Mouse (Mus musculus) neutrophil, adult 5-6 weeks (primary cell): ENCODE data around the gene Fetub. TPM values are rescaled to one million over a fixed set of nuclear protein-coding genes. Genes with fewer than 3 reads are reported as not detected.
"Not testable (repeated sequence)": the region's sequence is repeated elsewhere in the genome, so short reads cannot be mapped to it uniquely, and the experiment has no call there.

Experiments used
- ATAC-seq: fragments of 151-379, 151-347 bp; 2 replicates; pipeline ENCODE4 v1.8.0; 2017; ENCODE audit warnings: mild to moderate bottlenecking, moderate TSS enrichment; ENCODE audit not compliant: insufficient number of reproducible peaks, poor library complexity, low FRiP score, severe bottlenecking; ENCODE audit errors: extremely low read depth
- total RNA-seq: library from RNA; stranded (forward); fragments of 200-1000 nt; gene quantifications from 2 replicates; pipeline ENCODE4 v1.2.3, GENCODE M21; 2017

The Fetub gene
- total RNA-seq, 1 experiment from 2014 or later = not detected

DNA sequence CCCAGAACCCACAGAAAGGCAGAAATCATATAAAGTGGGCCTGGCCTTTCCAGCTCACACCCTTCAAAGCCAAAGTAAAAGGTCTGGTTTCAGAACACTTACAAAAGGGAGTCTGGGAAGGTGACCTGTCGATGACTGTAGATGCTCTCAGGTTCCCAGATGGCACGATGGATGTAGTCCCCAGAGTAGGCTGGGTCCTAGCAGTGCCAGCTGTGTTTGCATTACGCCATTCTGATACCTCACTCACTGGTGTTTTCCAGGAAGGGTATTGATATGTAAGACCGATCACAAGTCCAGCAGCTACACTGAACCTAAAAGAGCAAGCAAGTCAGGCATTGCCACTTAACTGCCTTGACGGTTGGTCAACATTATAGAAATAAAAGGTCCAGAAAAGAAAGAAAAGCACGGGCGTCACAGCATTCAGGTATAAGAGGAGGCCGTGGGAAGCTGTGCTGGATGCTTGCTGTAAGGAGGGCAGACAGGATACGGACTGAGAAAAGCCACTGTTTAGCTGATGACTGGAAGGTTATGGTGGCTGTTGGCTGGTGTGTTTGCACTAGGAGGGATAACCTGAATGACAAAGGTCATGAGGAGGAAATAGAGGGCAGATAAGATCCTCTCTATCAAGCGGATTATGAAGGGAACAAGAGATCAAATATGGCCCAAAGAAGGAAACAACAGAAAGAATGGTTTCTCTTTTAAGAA lies 18.1 kb upstream of the Fetub start:
- ATAC-seq = no peak

DNA sequence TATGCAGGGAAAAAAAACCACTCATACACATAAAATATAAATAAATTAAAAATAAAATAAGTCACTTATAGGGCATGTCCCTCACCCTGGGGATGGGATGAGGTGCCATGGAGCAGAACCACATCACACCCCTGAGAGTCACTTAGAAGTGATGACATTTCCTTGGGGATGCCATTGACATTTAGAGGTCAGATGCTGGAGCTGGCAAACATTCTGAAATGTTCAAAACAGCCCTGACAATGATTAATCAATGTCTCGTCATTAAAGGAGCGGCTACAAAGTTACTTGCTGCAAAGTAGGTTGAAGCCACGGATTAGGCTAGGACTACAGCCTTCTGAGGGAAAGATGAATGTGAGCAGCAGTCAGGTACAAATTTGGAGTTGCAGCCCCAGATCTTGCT lies 16.8 kb upstream of the Fetub start:
- no peak for ATAC-seq

DNA sequence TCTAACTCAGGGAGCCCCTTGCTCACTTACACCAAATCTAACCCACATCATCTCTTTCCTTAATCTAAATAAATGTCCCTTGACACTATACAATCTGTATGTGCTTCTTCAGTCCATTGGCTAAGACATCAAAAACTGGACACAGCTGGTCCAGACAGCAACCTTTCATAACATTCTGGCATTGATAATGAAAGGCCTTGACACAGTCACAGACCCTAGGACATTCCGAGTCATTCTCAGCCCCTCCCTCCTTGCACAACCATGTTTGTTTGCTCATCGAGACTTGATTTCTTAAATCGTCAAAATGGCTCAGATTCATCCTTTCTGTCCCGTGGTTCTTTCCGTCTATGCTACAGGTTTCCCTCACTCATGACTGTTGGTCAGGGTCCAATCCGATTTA lies 8.8 kb upstream of the Fetub start:
- no peak for ATAC-seq

DNA sequence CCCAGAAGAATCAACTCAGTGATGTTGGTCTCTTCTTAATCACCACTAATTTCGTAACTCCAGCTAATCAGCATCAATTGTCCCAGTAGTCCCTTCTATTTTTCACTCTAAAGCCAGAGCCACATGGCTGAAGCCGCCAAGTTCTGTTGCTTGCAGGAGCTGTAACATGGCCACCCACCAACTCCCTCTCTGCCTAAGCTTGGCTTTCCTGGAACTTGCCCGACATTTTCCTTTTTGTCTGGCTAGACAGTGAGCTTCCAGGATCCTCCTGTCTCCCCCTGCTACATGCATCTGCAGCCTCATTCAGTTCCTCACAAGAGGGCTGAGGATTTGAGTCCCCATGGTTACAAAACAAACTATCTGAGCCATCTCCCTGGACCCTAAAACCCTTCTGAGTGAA lies 6.1 kb upstream of the Fetub start:
- no peak for ATAC-seq

DNA sequence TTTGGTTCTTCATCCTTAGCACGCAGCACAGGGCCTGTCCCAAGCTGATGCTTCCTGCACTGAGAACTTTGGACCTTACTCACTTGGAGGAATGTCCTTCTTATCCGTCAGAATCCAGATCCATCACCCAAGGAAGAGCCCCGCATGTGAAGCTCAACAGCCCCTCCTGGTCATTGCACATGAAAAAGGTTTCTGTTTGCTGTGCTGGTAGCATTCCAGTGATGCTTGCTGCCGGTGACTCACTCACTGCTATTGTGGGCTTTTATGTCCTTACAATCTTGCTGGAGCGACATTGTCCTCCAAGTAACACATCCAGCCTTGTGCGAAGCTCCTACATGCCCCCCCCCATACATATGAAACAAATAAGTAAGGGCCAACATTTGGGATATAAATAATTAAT lies 5.2 kb upstream of the Fetub start:
- no peak for ATAC-seq

DNA sequence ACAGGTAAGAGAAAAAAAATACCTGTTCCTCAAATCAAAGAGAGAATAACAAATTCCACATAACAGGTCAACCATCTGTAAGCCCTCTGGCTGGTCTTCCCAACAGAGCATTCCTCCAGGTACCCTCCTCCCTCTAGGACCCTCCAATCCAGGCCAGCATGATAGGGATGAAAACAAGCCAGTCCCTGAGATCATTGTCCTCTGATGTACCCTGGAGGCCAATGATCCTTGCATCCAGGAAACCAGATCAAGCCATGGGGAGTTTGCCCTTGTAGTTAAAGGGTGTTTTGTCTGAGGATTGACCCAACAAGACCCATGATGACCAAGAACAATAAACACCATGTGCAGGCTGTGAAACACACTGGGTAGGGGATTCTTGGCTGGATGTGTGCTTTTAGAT lies 3.9 kb upstream of the Fetub start:
- no peak for ATAC-seq

DNA sequence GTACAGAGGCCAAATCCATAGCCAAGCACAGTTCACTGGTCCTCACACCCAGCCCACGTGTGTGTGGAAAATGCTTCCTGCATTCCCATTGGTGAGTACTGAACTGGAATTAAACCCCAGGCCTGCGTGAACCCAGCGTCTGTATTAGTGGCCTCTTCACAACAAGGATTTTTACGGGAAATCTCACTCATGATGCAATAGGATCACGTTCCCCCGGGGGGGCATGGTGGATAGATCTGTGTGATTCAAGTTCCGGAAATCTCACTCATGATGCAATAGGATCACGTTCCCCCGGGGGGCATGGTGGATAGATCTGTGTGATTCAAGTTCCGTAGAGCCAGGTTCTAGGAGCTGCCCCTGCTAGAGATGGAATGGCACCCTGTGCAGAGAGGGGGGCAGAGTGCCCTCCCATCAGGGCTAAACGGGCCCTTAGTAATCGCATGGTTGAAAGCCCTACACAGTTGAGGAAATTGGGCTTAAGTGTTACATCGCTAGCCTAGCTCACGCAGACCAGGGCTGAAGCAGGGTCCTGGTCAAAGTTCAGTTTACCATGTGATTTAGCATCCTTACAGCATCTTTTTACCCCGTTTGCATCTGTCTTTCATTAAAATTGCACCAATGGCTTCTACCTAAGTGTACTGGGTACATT lies 654 bp downstream of the Fetub start:
- no peak for ATAC-seq

DNA sequence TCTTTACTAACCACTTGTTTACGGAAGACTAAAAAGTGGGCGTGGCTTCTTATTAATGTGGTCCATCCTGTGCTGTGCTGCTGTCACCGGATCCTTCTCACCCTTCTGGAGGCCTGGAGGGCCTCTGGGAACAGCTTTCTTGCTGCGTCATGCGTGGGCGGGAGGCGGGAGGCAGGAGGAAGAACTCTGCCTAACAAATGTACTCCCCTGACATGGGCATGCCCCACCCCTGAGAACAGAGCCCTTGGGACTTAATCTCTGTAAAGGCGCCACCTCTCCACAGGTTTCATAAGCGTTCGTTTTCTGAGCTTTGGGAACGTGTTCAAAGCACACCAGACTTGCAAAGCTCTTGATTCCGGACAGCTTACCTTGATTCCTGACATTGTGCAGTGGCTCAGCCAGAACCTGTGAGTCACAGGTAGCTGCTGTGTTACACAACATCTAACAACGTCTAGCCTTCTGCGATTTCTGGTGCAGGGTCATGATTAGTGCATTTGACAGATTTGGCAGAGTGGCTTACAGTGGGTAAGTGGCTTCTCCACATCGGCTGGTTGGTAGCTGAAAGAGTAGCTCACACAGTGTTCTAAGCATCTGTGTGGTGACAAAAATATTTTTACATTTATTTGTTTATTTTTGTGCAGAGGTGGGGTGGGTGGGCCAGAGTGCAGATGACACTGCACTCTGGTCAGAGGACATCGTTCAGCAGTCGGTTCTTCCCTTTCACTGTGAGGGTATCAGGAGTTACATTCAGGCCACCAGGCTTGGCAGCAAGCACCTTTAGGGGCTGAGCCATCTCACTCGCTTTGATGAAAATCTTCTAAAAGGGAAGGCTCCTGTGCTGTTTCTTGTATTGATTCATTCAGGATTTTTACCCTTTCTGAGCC lies 2.1 kb downstream of the Fetub start:
- ATAC-seq = no peak

DNA sequence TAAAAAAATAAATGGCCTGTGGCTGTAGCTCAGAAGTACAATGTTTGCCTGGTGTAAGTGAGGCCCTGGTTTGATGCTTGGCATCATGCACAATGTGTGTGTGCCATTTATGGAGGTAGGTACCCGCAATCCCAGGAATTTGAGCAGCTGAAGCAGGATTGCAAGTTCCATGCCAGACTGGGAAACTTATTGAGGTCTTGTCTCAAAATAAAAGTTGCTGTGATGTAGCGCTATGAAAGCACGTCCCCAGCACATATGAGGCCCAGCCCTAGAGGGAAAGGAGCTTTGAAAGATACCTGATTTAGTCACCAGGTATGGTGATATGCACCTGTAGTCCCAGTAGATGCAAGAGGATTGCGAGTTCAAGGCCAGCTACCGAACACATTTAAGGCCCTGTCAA lies 3.6 kb downstream of the Fetub start:
- no peak for ATAC-seq

DNA sequence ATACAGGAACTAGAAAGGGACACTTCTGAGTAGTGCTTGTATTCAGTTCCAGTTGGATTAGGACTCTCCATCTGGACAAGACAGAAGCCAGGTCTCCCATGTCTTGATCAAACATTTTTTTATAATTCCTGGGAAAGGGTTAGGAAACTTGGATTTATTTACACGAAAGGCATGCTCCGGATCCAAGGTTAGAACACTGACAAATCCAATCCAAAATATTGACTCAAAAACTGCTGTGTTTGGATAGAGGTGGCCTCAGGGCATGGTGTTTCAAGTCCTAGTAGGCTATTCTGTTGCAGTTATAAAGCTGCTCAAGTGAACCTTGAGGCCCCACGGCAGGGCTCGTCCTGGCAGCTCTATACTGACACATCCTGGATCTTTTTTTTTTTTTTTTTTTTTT lies 4.3 kb downstream of the Fetub start:
- no peak for ATAC-seq

DNA sequence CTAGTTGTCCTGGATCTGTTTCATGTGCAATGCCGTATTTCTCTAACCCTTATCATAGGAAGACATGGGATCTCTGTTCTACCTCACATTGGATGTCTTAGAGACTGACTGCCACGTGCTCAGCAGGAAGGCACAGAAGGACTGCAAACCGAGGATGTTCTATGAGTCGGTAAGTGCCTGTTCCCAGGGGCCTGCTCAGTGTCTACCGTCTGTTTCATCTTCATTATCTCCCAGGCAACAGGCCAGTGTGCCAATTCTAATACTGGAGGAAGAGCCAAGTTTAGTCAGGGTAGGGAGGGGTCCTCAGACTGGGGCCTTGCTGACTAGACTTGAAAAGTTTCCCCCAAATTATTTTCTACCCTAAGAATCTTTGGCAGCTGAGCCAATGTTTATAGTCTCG lies 11.4 kb downstream of the Fetub start:
- no peak for ATAC-seq

DNA sequence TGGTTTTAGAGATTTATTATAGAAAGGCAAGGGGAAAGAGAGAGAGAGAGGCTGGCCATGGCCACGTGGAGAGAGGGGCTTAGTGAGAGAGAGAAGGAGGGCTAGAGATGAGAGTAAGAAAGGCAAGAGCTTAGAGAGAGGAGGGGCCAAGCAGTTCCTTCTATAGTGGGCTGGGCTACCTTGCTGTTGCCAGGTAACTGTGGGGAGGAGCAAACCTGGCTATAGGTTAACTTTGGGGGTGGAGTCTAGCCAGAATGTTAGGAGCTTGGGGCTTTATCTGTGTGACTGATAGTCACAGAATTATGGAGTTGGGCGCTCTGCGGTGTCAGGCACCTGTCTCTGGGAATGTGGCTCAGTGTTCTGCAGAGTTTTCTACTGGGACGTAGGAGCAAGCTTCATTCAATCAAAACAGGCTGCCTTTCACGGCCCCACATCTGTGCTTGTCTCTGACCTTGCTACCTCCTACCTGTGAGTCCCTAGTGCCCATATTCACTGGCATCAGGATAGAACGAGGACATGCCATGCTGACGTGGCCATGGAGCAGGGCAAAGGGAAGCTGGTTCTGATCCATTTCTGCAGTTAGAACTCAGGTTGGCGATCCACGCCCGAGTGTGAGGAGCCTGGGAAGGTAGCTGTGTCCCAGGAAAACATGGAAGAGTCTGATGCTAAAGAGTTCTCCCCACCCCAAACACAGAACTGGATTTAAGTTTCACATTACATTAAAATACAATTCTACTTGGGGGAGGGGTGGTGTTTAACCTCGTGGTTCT lies 13.5 kb downstream of the Fetub start:
- ATAC-seq = no peak

DNA sequence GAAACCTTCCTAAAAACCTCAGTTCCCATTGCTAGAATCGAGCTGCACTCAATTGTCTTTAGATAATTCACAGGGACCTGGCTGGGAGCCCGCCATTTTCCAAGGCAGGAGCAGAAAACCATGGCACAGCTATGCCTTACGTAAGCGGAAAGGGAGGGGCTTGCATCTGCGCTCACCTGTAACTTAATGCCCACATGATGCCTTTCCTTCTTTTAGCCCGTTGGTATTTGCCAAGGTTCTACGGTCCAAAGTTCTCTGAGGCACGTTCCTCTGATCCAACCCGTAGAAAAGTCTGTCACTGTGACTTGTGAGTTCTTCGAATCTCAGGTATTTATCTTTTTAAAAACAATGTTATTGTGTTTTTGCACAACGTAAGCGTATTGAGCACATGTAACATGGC lies 19.5 kb downstream of the Fetub start:
- no peak for ATAC-seq

DNA sequence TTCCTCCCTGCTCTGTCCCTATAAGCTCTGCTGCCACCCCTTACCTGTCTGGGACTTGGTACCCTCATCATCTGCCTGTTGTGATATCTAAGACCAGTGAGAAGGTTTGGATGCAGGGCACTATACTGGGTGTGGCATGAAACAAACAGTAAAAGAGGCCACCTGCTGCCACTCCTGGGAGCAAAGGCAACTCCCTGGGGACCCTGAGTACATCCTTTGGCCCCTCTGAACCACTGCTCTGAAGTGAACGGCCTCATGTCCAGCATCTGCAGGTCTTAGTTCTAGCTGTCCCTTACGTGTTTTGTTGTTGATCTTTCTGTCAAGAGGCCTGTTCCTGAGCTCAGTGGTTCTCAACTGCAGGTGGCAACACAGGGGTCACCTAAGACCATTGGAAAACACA lies 20.4 kb downstream of the Fetub start:
- no peak for ATAC-seq

DNA sequence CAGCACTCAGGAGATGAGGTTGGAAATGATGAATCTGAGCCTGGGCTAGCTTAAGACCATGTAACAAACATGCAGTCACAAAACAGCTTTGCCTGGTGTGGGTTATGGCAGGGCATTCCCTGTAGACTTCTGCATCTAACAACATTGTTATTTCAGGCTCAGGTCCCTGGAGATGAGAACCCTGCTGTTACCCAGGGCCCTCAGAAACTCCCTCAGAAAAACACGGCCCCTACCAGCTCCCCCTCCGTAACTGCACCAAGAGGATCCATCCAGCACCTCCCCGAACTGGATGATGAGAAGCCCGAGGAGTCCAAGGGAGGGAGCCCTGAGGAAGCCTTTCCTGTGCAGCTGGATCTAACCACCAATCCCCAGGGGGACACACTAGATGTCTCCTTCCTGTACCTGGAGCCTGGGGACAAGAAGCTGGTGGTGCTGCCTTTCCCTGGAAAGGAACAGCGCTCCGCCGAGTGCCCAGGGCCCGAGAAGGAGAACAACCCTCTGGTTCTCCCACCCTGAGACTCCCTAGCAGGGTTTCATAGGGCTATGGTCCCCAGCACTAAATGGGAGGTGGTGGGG lies 21.1 kb downstream of the Fetub start:
- no peak for ATAC-seq

DNA sequence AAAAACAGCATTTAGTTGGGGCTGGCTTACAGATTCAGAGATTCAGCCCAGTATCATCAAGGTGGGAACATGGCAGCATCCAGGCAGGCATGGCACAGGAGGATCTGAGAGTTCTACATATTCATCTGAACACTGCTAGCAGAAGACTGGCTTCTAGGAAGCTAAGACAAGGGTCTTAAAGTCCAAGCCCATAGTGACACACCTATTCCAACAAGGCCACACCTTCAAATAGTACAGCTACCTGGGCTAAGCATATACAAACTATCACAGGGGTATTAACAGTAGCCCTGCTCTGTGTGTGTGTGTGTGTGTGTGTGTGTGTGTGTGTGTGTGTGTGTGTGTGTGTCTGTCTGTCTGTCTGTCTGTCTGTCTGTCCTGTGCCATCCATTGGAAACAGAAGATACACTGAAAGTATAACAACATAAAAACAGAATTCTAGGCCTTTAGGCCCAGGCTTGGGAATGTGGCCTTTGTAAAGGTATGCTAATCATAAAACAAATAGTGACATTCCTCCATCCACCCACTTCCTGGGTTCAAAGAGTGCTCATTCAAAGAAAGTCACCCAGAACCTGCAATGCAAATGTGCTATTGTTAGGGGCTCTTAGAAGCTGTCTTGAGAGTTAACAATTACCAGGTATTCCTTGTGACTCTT lies 23.8 kb downstream of the Fetub start:
- ATAC-seq = not testable (repeated sequence)

DNA sequence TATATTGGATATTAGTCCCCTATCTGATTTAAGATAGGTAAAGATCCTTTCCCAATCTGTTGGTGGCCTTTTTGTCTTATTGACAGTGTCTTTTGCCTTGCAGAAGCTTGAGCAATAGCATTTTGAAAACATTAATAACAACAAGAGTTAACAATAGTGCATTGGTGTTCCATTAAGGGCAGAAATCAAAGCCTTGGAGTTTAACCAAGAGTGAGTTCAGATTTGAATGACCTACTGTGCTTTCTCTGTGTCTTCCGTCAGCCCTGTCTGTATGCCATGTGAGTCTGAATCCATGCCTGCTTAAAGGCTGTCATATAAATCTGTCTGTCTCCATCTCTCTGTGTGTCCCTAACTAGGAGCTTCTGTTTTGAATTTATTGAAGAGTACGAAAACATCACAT lies 29.2 kb downstream of the Fetub start:
- ATAC-seq = no peak

DNA sequence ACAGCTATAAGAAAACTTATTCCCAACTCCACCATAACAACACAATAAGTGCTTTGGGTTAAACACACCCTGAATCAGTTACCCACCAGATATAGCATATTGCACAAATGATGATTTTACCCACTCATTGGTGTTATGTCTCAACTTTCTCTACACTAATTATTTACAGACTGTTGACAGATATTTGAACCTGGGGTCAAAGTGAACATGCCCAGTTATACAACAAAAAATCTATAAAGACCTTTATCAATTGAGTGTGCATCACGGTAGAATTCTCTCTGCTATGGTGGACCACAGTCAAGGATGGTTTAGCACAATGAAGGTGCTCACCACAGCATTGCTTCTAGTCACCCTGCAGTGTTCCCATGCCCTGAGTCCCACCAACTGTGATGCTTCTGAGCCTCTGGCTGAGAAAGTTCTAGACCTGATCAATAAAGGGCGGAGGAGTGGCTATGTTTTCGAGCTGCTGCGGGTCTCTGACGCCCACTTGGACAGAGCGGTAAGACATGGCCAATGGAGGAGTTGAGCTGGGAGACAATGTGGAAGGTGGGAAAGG lies 32.8 kb downstream of the Fetub start, which contains the start of gene Hrg:
Gene Hrg, plus strand, starts transcription at position 233 of the 556 bp plus-strand sequence.
- ATAC-seq = no peak
